Mouse (Mus musculus): ENCODE data around the gene Nsa2. TPM values are rescaled to one million over a fixed set of nuclear protein-coding genes. Genes with fewer than 3 reads are reported as not detected.

The Nsa2 gene
- polyA plus RNA-seq (2014; fragmentation: Nextera tagmentation; extraction: Ambion mirVana), result 58.3 and 62.3 TPM in 2 replicates

DNA sequence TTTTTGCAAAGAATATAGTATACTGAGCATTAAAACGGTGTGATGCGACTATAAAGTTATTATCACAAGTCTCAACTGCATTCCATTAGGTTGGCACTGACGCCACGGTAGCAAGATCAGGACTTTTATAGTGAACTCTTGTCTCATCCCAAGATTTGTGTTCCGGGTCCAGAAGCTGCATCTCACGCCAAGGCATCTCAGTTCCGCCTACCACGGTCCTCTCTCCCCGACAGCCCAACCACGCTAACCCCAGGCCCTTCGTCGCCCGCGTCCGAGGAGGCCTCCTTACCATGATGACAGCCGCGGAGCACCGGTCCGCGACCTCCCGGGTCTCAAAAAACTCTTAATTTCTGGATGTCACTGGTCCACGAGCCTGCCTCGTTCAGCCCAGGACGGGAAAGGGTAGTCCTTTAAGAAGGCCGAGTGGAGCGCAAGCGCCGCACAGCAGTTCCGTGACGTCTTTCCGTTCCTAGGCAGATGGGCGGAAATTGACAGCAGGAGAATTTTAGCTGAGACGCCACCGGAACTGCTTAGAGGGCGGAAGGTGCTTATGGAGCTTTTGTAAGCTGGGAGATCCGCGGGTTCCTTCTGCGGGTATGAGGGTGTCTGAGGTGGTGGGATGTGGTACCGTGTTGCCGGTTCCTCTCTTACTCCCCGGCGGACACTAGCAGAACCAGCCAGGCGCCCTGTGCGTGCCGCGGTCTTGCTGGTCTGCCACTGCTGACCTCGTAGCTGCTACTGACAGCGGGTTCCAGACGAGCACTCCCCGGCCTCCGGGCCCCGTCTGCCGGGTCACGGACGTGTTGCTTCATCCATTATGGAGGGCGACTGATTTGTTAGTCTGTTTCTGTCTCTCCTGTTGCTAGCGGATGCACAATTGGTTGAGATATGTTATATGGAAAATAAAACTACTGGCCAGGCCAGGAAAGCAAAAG is at the start of gene Nsa2, which contains the start of gene Gfm2:
Nsa2 (minus strand) TSS at position 472 of the 935 bp plus-strand sequence.
Gfm2 (plus strand) TSS at position 472 of the 935 bp plus-strand sequence.
- ATAC-seq (ENCODE audit: insufficient number of reproducible peaks, insufficient read depth, low FRiP score, low read depth), result peak; percentile 91
- peaks cover 41% of the 10 kb centered on the region for H3K36me3 ChIP-seq (ENCODE audit: control insufficient read depth, insufficient read depth, low read length)
- H3K4me2 ChIP-seq (ENCODE audit: low read length), result peak within 1 kb of the TSS; percentile 86
- peak within 1 kb of the TSS; percentile 91 to 93 for H3K27ac ChIP-seq (replicated peaks in 1 of 2; ENCODE audit: control insufficient read depth in 1 of 2, insufficient read depth in 1 of 2, low read depth in 2 of 2, low read length in 2 of 2)
- H3K9ac ChIP-seq (ENCODE audit: low read length), result peak within 1 kb of the TSS; percentile 94
- under 1% methylated on average over 57 of the region's 57 CpGs for WGBS
- no peaks in the 10 kb centered on the region for H3K27me3 ChIP-seq (ENCODE audit: control insufficient read depth, insufficient read depth, low read length)
- H3K4me1 ChIP-seq (ENCODE audit: control insufficient read depth in 2 of 2, insufficient read depth in 2 of 2, low read length in 2 of 2), result peaks cover 3 to 10% of the 10 kb centered on the region in 2 experiments; a peak in 2 of 4 replicates
- peak within 1 kb of the TSS; percentile 92 to 94 for H3K4me3 ChIP-seq (ENCODE audit: control insufficient read depth in 1 of 2, insufficient read depth in 1 of 2, low read depth in 1 of 2, low read length in 2 of 2)
- H3K9me3 ChIP-seq (ENCODE audit: control insufficient read depth, low read length), result no peaks in the 10 kb centered on the region

DNA sequence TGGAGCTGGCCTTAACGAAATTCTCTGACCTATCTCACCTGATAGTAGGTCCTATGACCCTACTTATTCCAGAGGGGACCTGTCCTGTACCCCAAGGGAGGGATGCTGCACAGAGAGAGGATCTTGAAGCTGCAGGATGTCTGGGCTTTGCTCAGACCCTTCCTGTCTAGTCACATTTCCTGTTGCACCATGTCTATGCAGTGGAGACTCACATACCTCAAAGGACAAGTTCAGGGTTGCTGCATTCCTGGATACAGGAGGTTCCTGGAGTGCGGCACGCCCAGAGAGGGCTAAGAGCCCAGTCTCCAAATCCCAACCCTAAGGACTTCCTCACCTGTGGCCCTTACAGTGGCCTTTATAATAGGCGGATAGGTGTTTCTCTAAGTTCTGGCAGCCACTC is 48.6 kb upstream of the Nsa2 start:
- Histone ChIP-seq H3K4me3 (ENCODE audit: control insufficient read depth in 1 of 2, insufficient read depth in 1 of 2, low read depth in 1 of 2, low read length in 2 of 2) (no peak overlapping the region), H3K4me2 (ENCODE audit: low read length) (no peak overlapping the region), H3K9ac (ENCODE audit: low read length) (no peak overlapping the region), H3K4me1 (ENCODE audit: control insufficient read depth in 2 of 2, insufficient read depth in 2 of 2, low read length in 2 of 2) (peaks cover 4 to 14% of the 10 kb centered on the region in 2 experiments), H3K36me3 (ENCODE audit: control insufficient read depth, insufficient read depth, low read length) (peaks cover 28% of the 10 kb centered on the region), H3K27ac (replicated peaks in 1 of 2; ENCODE audit: control insufficient read depth in 1 of 2, insufficient read depth in 1 of 2, low read depth in 2 of 2, low read length in 2 of 2) (no peak overlapping the region), H3K9me3 (ENCODE audit: control insufficient read depth, low read length) (no peaks in the 10 kb centered on the region), H3K27me3 (ENCODE audit: control insufficient read depth, insufficient read depth, low read length) (no peaks in the 10 kb centered on the region)
- no peak for ATAC-seq (ENCODE audit: insufficient number of reproducible peaks, insufficient read depth, low FRiP score, low read depth)
- 77% methylated on average over 4 of the region's 4 CpGs for WGBS

DNA sequence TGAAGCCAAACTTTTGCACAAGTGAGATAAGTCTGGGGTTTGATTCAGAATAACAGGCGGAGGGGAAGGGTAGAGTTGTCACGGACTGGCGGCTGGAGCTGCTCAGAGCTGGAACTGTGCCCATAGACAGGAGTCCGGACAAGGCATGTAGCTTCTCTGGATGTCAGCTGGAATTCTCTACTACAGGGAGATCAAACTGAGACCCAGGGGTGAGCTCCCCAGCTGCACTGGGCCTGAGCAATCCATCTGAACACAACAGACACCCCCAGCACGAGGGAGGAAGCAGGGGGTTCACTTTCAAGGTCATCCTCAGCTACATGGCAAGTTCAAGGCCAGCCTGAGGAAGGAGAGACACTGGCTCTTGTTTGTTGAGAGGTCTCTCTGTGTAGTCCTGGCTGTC is 46.9 kb upstream of the Nsa2 start:
- Histone ChIP-seq H3K9ac (ENCODE audit: low read length) (no peak overlapping the region), H3K9me3 (ENCODE audit: control insufficient read depth, low read length) (no peaks in the 10 kb centered on the region), H3K36me3 (ENCODE audit: control insufficient read depth, insufficient read depth, low read length) (peaks cover 40% of the 10 kb centered on the region), H3K27me3 (ENCODE audit: control insufficient read depth, insufficient read depth, low read length) (no peaks in the 10 kb centered on the region), H3K4me2 (ENCODE audit: low read length) (no peak overlapping the region), H3K4me1 (ENCODE audit: control insufficient read depth in 2 of 2, insufficient read depth in 2 of 2, low read length in 2 of 2) (peaks cover 4 to 14% of the 10 kb centered on the region in 2 experiments), H3K4me3 (ENCODE audit: control insufficient read depth in 1 of 2, insufficient read depth in 1 of 2, low read depth in 1 of 2, low read length in 2 of 2) (no peak overlapping the region), H3K27ac (replicated peaks in 1 of 2; ENCODE audit: control insufficient read depth in 1 of 2, insufficient read depth in 1 of 2, low read depth in 2 of 2, low read length in 2 of 2) (peak overlapping the region; percentile 51 to 61; a peak in 3 of 4 replicates)
- WGBS, result 11% methylated on average over 5 of the region's 5 CpGs
- no peak for ATAC-seq (ENCODE audit: insufficient number of reproducible peaks, insufficient read depth, low FRiP score, low read depth)

DNA sequence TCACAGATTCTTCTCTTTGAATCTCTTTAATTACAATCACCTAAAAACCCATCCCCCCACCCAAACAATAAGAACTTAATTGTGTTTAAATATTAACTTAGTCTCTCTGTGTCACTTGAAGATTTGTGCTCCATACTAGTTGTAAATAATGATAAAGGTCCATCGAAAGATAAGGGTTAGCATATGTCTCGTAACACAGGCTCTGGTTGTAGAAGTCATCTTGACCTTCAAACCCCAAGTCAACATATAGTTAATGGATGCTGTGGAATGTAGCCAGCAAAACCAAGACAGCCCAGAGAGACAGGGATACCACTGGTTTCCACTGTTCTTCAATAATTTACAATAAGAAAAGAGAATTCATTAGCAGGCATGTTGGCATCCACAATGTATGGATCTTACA is 46.4 kb upstream of the Nsa2 start:
- H3K36me3 ChIP-seq (ENCODE audit: control insufficient read depth, insufficient read depth, low read length), result peaks cover 45% of the 10 kb centered on the region
- H3K4me3 ChIP-seq (ENCODE audit: control insufficient read depth in 1 of 2, insufficient read depth in 1 of 2, low read depth in 1 of 2, low read length in 2 of 2), result no peak overlapping the region
- no peak overlapping the region for H3K4me2 ChIP-seq (ENCODE audit: low read length)
- no peaks in the 10 kb centered on the region for H3K27me3 ChIP-seq (ENCODE audit: control insufficient read depth, insufficient read depth, low read length)
- 71% methylated on average over 2 of the region's 2 CpGs for WGBS
- peaks cover 4 to 14% of the 10 kb centered on the region in 2 experiments for H3K4me1 ChIP-seq (ENCODE audit: control insufficient read depth in 2 of 2, insufficient read depth in 2 of 2, low read length in 2 of 2)
- no peak overlapping the region for H3K27ac ChIP-seq (replicated peaks in 1 of 2; ENCODE audit: control insufficient read depth in 1 of 2, insufficient read depth in 1 of 2, low read depth in 2 of 2, low read length in 2 of 2)
- no peak for ATAC-seq (ENCODE audit: insufficient number of reproducible peaks, insufficient read depth, low FRiP score, low read depth)
- H3K9me3 ChIP-seq (ENCODE audit: control insufficient read depth, low read length), result no peaks in the 10 kb centered on the region
- no peak overlapping the region for H3K9ac ChIP-seq (ENCODE audit: low read length)

DNA sequence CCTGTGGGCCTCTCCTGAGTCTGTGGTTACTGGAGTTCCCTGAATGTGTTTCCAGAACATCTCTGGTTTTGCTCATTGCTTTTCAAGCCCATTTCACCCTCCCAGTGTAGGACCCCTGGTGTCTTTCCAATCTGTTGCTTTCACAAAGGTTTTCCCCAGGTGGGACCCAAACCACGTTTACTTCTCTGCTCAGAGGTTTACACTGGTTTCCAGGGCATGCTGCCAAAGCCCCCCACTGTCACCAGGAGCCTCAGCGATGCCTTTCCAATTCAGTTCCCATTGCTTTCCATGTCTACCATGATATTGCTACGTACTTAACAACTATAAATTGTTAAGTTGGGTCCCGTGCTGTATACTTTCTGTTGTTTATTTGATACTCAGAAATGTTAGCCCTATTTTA is 45.1 kb upstream of the Nsa2 start:
- H3K4me2 ChIP-seq (ENCODE audit: low read length), result no peak overlapping the region
- no peak for ATAC-seq (ENCODE audit: insufficient number of reproducible peaks, insufficient read depth, low FRiP score, low read depth)

DNA sequence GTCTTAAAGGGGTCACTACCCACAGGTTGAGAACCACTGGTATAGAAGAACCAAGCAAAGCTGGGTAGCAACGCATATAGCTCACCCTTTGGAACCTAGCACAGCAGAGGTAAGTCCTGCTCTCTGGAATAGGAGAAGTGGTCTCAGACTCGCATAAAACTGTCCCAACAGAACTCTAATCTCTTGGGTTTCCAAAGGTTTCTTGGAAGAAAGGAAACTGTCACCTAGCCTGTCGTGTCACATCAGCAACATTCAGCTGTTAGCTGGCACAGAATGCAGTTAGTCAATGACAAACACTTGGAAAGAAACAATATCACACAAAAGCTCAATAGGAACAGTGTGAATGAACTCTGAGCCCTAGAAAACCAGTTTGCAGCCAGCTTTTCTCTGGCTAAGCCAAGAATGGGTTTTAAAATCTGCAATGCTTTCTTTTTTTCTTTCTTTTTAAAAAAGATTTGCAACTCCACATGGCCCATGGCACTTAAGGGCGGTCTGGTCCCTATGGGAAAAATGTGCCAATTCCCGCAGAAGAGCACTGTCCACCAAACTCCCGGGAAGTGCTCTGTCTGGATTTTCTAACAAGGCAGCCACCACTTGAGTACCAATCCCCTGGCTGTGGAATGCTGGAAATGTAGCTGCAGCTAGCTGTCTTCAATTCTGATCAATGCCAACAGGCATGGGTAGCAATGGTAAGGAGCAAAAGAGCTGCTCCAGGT is 42.5 kb upstream of the Nsa2 start:
- Histone ChIP-seq H3K9me3 (ENCODE audit: control insufficient read depth, low read length) (no peaks in the 10 kb centered on the region), H3K4me1 (ENCODE audit: control insufficient read depth in 2 of 2, insufficient read depth in 2 of 2, low read length in 2 of 2) (peaks cover 4 to 9% of the 10 kb centered on the region in 2 experiments), H3K36me3 (ENCODE audit: control insufficient read depth, insufficient read depth, low read length) (peaks cover 71% of the 10 kb centered on the region), H3K4me2 (ENCODE audit: low read length) (no peak overlapping the region), H3K27me3 (ENCODE audit: control insufficient read depth, insufficient read depth, low read length) (no peaks in the 10 kb centered on the region), H3K9ac (ENCODE audit: low read length) (no peak overlapping the region), H3K4me3 (ENCODE audit: control insufficient read depth in 1 of 2, insufficient read depth in 1 of 2, low read depth in 1 of 2, low read length in 2 of 2) (no peak overlapping the region), H3K27ac (replicated peaks in 1 of 2; ENCODE audit: control insufficient read depth in 1 of 2, insufficient read depth in 1 of 2, low read depth in 2 of 2, low read length in 2 of 2) (no peak overlapping the region)
- ATAC-seq (ENCODE audit: insufficient number of reproducible peaks, insufficient read depth, low FRiP score, low read depth), result no peak
- 68% methylated on average over 6 of the region's 6 CpGs for WGBS

More for the DNA sequence above, 45.1 kb upstream of the Nsa2 start:
- Histone ChIP-seq H3K9me3 (ENCODE audit: control insufficient read depth, low read length) (no peaks in the 10 kb centered on the region), H3K4me3 (ENCODE audit: control insufficient read depth in 1 of 2, insufficient read depth in 1 of 2, low read depth in 1 of 2, low read length in 2 of 2) (no peak overlapping the region), H3K9ac (ENCODE audit: low read length) (no peak overlapping the region), H3K4me1 (ENCODE audit: control insufficient read depth in 2 of 2, insufficient read depth in 2 of 2, low read length in 2 of 2) (peaks cover 4 to 13% of the 10 kb centered on the region in 2 experiments), H3K27me3 (ENCODE audit: control insufficient read depth, insufficient read depth, low read length) (no peaks in the 10 kb centered on the region), H3K27ac (replicated peaks in 1 of 2; ENCODE audit: control insufficient read depth in 1 of 2, insufficient read depth in 1 of 2, low read depth in 2 of 2, low read length in 2 of 2) (no peak overlapping the region), H3K36me3 (ENCODE audit: control insufficient read depth, insufficient read depth, low read length) (peaks cover 53% of the 10 kb centered on the region)
- 81% methylated on average over 4 of the region's 4 CpGs for WGBS

DNA sequence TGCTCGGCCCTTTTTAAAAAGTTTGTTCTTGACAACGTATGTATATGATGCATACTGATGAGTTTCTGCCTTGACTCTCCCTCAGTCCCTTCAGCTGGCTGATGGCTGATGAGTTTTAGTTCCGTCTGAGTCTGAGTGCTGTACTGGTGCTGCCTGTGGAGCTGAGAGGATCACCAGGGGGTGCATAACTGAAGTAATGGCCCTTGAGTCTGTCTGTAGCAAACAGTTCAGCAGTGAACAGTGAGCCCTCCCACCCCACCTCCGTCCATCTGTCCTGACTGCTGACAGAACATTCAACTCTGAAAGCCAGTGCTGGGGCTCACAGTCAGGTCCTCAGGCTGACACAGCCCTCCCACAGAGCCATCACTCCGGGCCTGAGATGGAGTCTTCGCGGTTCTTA is 41.2 kb upstream of the Nsa2 start:
- WGBS, result 81% methylated on average over 7 of the region's 7 CpGs
- ATAC-seq (ENCODE audit: insufficient number of reproducible peaks, insufficient read depth, low FRiP score, low read depth), result no peak
- peaks cover 84% of the 10 kb centered on the region for H3K36me3 ChIP-seq (ENCODE audit: control insufficient read depth, insufficient read depth, low read length)

More for the DNA sequence above, 41.2 kb upstream of the Nsa2 start:
- H3K27ac ChIP-seq (replicated peaks in 1 of 2; ENCODE audit: control insufficient read depth in 1 of 2, insufficient read depth in 1 of 2, low read depth in 2 of 2, low read length in 2 of 2), result no peak overlapping the region
- H3K4me3 ChIP-seq (ENCODE audit: control insufficient read depth in 1 of 2, insufficient read depth in 1 of 2, low read depth in 1 of 2, low read length in 2 of 2), result no peak overlapping the region
- H3K9me3 ChIP-seq (ENCODE audit: control insufficient read depth, low read length), result no peaks in the 10 kb centered on the region
- H3K27me3 ChIP-seq (ENCODE audit: control insufficient read depth, insufficient read depth, low read length), result no peaks in the 10 kb centered on the region
- no peaks in the 10 kb centered on the region for H3K4me1 ChIP-seq (ENCODE audit: control insufficient read depth in 2 of 2, insufficient read depth in 2 of 2, low read length in 2 of 2)
- no peak overlapping the region for H3K9ac ChIP-seq (ENCODE audit: low read length)
- no peak overlapping the region for H3K4me2 ChIP-seq (ENCODE audit: low read length)
